Mouse (Mus musculus): ENCODE measurements around the gene Kcnab2. TPM values are rescaled to one million over a fixed set of nuclear protein-coding genes. Genes with fewer than 3 reads are reported as not detected.

Kcnab2 gene
- total and polyA plus RNA-seq, 2 experiments from 2014 or later = 1.1 to 1.5 TPM

- Histone ChIP-seq H3K27ac (ENCODE audit: low read depth) (0 out of 2 replicates have a peak overlapping the region, but pooled peaks have one; percentile 51), H3K9ac (replicated peaks; ENCODE audit: low read depth, low read length) (peak overlapping the region; percentile 64), H3K4me2 (ENCODE audit: low read depth, low read length) (peak overlapping the region; percentile 92), H3K36me3 (replicated peaks; ENCODE audit: control insufficient read depth, insufficient read depth, low read length) (no peaks in the 10 kb centered on the region), H3K4me3 (ENCODE audit: low read depth, low read length) (peak overlapping the region; percentile 85), H3K4me1 (ENCODE audit: control insufficient read depth, insufficient read depth) (peaks cover 8% of the 10 kb centered on the region; the same call in 1 of the 2 replicates), H3K27me3 (ENCODE audit: control insufficient read depth, insufficient read depth, low read length) (peaks cover 22% of the 10 kb centered on the region), H3K9me3 (replicated peaks; ENCODE audit: control insufficient read depth, low read length) (no peaks in the 10 kb centered on the region)
- ATAC-seq (ENCODE audit: insufficient read depth, low read depth) (no peak), DNase-seq (ENCODE audit: low spot score) (no peak)
- TF ChIP-seq EP300 (IDR thresholded peaks at IDR 0.05; ENCODE audit: low read depth) = no peak
- TF ChIP-seq CTCF (IDR thresholded peaks at IDR 0.05; ENCODE audit: low read depth) = no peak
- WGBS = under 1% methylated on average over 13 of the region's 13 CpGs
Observed at GRCm38 (mm10) chr4:152478224-152478567, 525 bp upstream of the Kcnab2 start.

- H3K4me1 ChIP-seq (ENCODE audit: control insufficient read depth, insufficient read depth) = peaks cover 8% of the 10 kb centered on the region; the same call in 1 of the 2 replicates
- H3K27ac ChIP-seq (ENCODE audit: low read depth) = no peak overlapping the region
- TF ChIP-seq CTCF (IDR thresholded peaks at IDR 0.05; ENCODE audit: low read depth) (no peak), EP300 (IDR thresholded peaks at IDR 0.05; ENCODE audit: low read depth) (no peak)
- peaks cover 4% of the 10 kb centered on the region for H3K9me3 ChIP-seq (replicated peaks; ENCODE audit: control insufficient read depth, low read length)
- H3K4me3 ChIP-seq (ENCODE audit: low read depth, low read length) = peak overlapping the region; percentile 85
- DNase-seq (ENCODE audit: low spot score) = no peak
- peaks cover 22% of the 10 kb centered on the region for H3K27me3 ChIP-seq (ENCODE audit: control insufficient read depth, insufficient read depth, low read length)
- WGBS = 1% methylated on average over 18 of the region's 21 CpGs
- no peak overlapping the region for H3K9ac ChIP-seq (replicated peaks; ENCODE audit: low read depth, low read length)
- H3K36me3 ChIP-seq (replicated peaks; ENCODE audit: control insufficient read depth, insufficient read depth, low read length) = no peaks in the 10 kb centered on the region
- ATAC-seq (ENCODE audit: insufficient read depth, low read depth) = no peak
- H3K4me2 ChIP-seq (ENCODE audit: low read depth, low read length) = peak overlapping the region; percentile 92
Observed at GRCm38 (mm10) chr4:152477106-152477465, 585 bp downstream of the Kcnab2 start.

GRCm38 (mm10) chr4:152476427-152477023 lies 1.1 kb downstream of the Kcnab2 start, which contains the start of gene Nphp4:
Gene Nphp4, plus strand, starts transcription at chr4:152476706.
- Histone ChIP-seq H3K27me3 (ENCODE audit: control insufficient read depth, insufficient read depth, low read length) (peaks cover 22% of the 10 kb centered on the region), H3K4me2 (ENCODE audit: low read depth, low read length) (peak within 1 kb of the TSS; percentile 92), H3K9ac (replicated peaks; ENCODE audit: low read depth, low read length) (peak within 1 kb of the TSS; percentile 64; the same call in 1 of the 2 replicates), H3K4me1 (ENCODE audit: control insufficient read depth, insufficient read depth) (peaks cover 8% of the 10 kb centered on the region; the same call in 1 of the 2 replicates), H3K27ac (ENCODE audit: low read depth) (no peak within 1 kb of the TSS), H3K36me3 (replicated peaks; ENCODE audit: control insufficient read depth, insufficient read depth, low read length) (no peaks in the 10 kb centered on the region), H3K9me3 (replicated peaks; ENCODE audit: control insufficient read depth, low read length) (peaks cover 10% of the 10 kb centered on the region), H3K4me3 (ENCODE audit: low read depth, low read length) (peak within 1 kb of the TSS; percentile 85)
- TF ChIP-seq EP300 (IDR thresholded peaks at IDR 0.05; ENCODE audit: low read depth) (no peak), CTCF (IDR thresholded peaks at IDR 0.05; ENCODE audit: low read depth) (no peak)
- WGBS = 7% methylated on average over 18 of the region's 18 CpGs
- no peak for DNase-seq (ENCODE audit: low spot score)
- no peak for ATAC-seq (ENCODE audit: insufficient read depth, low read depth)

- Histone ChIP-seq H3K27ac (ENCODE audit: low read depth) (no peak overlapping the region), H3K9ac (replicated peaks; ENCODE audit: low read depth, low read length) (no peak overlapping the region), H3K27me3 (ENCODE audit: control insufficient read depth, insufficient read depth, low read length) (peaks cover 22% of the 10 kb centered on the region), H3K9me3 (replicated peaks; ENCODE audit: control insufficient read depth, low read length) (peaks cover 11% of the 10 kb centered on the region), H3K4me2 (ENCODE audit: low read depth, low read length) (no peak overlapping the region), H3K4me1 (ENCODE audit: control insufficient read depth, insufficient read depth) (peaks cover 8% of the 10 kb centered on the region; the same call in 1 of the 2 replicates), H3K4me3 (ENCODE audit: low read depth, low read length) (no peak overlapping the region), H3K36me3 (replicated peaks; ENCODE audit: control insufficient read depth, insufficient read depth, low read length) (no peaks in the 10 kb centered on the region)
- no peak for TF ChIP-seq CTCF (IDR thresholded peaks at IDR 0.05; ENCODE audit: low read depth)
- TF ChIP-seq EP300 (IDR thresholded peaks at IDR 0.05; ENCODE audit: low read depth) = no peak
- ATAC-seq (ENCODE audit: insufficient read depth, low read depth) (no peak), DNase-seq (ENCODE audit: low spot score) (no peak)
- WGBS = 83% methylated on average over 7 of the region's 7 CpGs
Observed at GRCm38 (mm10) chr4:152475941-152476340, 1.7 kb downstream of the Kcnab2 start.

GRCm38 (mm10) chr4:152467951-152468350 lies 9.7 kb downstream of the Kcnab2 start:
- Histone ChIP-seq H3K4me3 (ENCODE audit: low read depth, low read length) (no peak overlapping the region), H3K4me2 (ENCODE audit: low read depth, low read length) (no peak overlapping the region), H3K27me3 (ENCODE audit: control insufficient read depth, insufficient read depth, low read length) (no peaks in the 10 kb centered on the region), H3K9me3 (replicated peaks; ENCODE audit: control insufficient read depth, low read length) (peaks cover 11% of the 10 kb centered on the region), H3K36me3 (replicated peaks; ENCODE audit: control insufficient read depth, insufficient read depth, low read length) (no peaks in the 10 kb centered on the region), H3K4me1 (ENCODE audit: control insufficient read depth, insufficient read depth) (no peaks in the 10 kb centered on the region), H3K27ac (ENCODE audit: low read depth) (no peak overlapping the region), H3K9ac (replicated peaks; ENCODE audit: low read depth, low read length) (no peak overlapping the region)
- TF ChIP-seq EP300 (IDR thresholded peaks at IDR 0.05; ENCODE audit: low read depth) = no peak
- TF ChIP-seq CTCF (IDR thresholded peaks at IDR 0.05; ENCODE audit: low read depth) = no peak
- DNase-seq (ENCODE audit: low spot score) = no peak
- no peak for ATAC-seq (ENCODE audit: insufficient read depth, low read depth)
- 89% methylated on average over 6 of the region's 6 CpGs for WGBS

- Histone ChIP-seq H3K27ac (ENCODE audit: low read depth) (no peak overlapping the region), H3K9me3 (replicated peaks; ENCODE audit: control insufficient read depth, low read length) (peaks cover 2% of the 10 kb centered on the region; the same call in 1 of the 2 replicates), H3K36me3 (replicated peaks; ENCODE audit: control insufficient read depth, insufficient read depth, low read length) (no peaks in the 10 kb centered on the region), H3K9ac (replicated peaks; ENCODE audit: low read depth, low read length) (no peak overlapping the region), H3K27me3 (ENCODE audit: control insufficient read depth, insufficient read depth, low read length) (no peaks in the 10 kb centered on the region), H3K4me3 (ENCODE audit: low read depth, low read length) (no peak overlapping the region), H3K4me1 (ENCODE audit: control insufficient read depth, insufficient read depth) (no peaks in the 10 kb centered on the region), H3K4me2 (ENCODE audit: low read depth, low read length) (no peak overlapping the region)
- WGBS = 85% methylated on average over 13 of the region's 13 CpGs
- TF ChIP-seq CTCF (IDR thresholded peaks at IDR 0.05; ENCODE audit: low read depth) (no peak), EP300 (IDR thresholded peaks at IDR 0.05; ENCODE audit: low read depth) (no peak)
- DNase-seq (ENCODE audit: low spot score) = no peak
- ATAC-seq (ENCODE audit: insufficient read depth, low read depth) = no peak
Observed at GRCm38 (mm10) chr4:152466601-152467000, 11.1 kb downstream of the Kcnab2 start.

All from heart, postnatal 0 days (tissue).